Mouse (Mus musculus): Measurements from ENCODE around the gene Nrp2. TPM values are rescaled to one million over a fixed set of nuclear protein-coding genes. Genes with fewer than 3 reads are reported as not detected.

The Nrp2 gene
- polyA plus RNA-seq, 1 experiment: 17.1 TPM

DNA sequence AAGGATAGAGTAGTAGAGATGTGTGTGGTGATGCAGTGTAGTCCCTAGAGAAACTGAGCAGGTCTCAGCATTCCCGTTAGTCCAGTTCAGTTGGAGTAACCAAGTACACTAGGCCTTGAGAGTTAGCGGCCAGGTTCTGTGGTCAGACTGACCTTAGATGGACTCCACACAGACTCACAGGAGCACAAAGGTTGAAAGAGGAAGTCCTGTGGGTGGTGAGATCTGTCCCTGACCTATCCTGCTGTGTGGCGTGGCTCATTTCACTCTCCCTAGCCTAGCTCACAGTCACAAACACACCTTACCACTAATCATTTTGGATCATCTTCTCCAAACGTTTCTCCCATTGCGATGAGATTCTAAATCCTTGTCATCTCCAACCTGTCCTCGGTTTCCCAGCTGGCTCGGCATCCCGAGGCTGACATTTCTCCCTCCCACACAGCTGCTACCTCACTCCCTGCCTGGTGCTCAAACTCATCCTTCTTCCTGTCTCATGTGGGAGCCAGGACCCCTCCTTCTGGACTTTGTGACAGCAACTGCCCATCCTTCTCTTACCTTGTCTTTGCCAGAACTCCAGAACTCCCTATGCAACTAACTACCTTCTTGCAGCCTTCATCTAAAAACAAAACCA is 106.6 kb downstream of the Nrp2 start:
- H3K27ac ChIP-seq (ENCODE audit: insufficient read depth, low read depth, low read length): no peak overlapping the region
- TF ChIP-seq POLR2A (IDR thresholded peaks at IDR 0.05; ENCODE audit: low read depth, low read length): no peak
- TF ChIP-seq CTCF (conservative IDR thresholded peaks at IDR 0.05; ENCODE audit: insufficient read depth, insufficient read length, low read depth, low read length): no peak
- 71% methylated on average over 8 of the region's 8 CpGs for WGBS
- peak; percentile 40 for DNase-seq
- H3K27me3 ChIP-seq (replicated peaks; ENCODE audit: control insufficient read depth, insufficient read depth, low read length): no peaks in the 10 kb centered on the region
- no peak overlapping the region for H3K4me3 ChIP-seq (ENCODE audit: insufficient read depth, low read depth, low read length)
- H3K4me1 ChIP-seq (ENCODE audit: control insufficient read depth, insufficient read depth, low read length): no peaks in the 10 kb centered on the region
- no peaks in the 10 kb centered on the region for H3K36me3 ChIP-seq (ENCODE audit: control insufficient read depth, insufficient read depth, low read length)

DNA sequence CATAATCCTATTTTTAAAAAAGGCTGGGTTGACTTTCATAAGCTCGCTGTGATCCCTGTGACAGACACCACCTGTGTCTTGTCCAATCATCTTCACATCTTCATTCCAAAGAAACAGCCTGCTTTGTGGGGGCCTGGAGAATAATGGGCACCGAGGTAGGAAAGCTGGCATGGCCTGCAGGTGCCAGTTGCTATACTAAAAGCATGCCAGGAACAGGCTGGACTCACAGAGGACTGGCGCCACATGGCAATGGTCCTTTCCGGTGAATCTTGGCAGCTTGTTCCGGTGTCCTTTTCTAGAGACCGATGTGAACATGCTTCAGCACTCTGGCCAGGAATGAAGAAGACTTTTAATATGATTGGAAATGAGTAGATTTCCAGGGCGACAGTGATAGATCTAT is 108.1 kb downstream of the Nrp2 start:
- 69% methylated on average over 7 of the region's 7 CpGs for WGBS
- TF ChIP-seq CTCF (conservative IDR thresholded peaks at IDR 0.05; ENCODE audit: insufficient read depth, insufficient read length, low read depth, low read length): no peak
- no peak for TF ChIP-seq POLR2A (IDR thresholded peaks at IDR 0.05; ENCODE audit: low read depth, low read length)

DNA sequence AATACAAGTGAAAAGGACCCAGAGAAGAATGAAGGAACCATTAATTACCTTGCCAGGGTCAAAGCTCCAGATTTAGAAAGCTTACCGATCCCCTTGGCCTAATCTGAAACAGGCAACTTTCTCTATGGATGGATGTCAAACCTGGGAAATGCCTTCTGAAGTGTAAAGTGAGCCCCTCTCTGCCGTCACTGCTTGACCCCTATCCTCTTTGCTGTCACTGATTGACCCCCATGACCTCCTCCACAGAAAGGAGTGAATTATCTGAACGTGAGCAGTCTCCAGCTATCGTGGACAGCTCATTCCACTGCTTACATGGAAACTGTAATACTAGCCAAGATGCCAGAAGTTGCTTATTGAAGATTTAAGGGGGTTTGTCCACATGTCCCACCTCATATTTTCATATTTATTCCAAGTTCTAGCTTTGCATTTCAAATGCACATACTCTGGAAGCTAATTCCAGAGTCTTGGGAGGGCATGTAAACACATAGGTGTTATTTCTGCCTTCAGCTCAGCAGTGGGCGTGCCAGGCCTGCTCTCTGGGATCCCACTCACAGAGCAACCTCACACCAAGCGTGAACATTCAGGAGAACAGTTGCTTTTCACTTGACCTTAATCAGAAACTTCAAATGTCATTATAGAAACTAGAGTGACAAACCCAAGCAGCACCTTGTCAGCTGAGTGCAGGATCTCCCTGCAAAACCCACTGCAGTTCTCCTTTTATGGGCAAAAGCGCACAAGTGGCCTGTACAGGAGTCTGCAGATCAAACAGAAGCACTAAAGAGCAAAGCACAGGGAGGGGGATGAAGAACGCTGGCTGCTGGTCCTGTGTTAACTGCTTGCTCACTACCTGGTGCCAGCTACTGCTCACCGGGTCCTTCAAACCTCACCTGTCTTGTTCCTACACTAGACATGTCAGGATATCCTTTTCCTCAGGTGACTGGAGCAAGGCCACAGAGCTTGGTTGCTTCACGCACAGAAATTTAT is 109.9 kb downstream of the Nrp2 start:
- WGBS: 75% methylated on average over 10 of the region's 10 CpGs
- DNase-seq: no peak
- no peak for TF ChIP-seq POLR2A (IDR thresholded peaks at IDR 0.05; ENCODE audit: low read depth, low read length)
- TF ChIP-seq CTCF (conservative IDR thresholded peaks at IDR 0.05; ENCODE audit: insufficient read depth, insufficient read length, low read depth, low read length): no peak

More for the DNA sequence above, 108.1 kb downstream of the Nrp2 start:
- H3K4me3 ChIP-seq (ENCODE audit: insufficient read depth, low read depth, low read length): no peak overlapping the region
- no peak overlapping the region for H3K27ac ChIP-seq (ENCODE audit: insufficient read depth, low read depth, low read length)
- H3K36me3 ChIP-seq (ENCODE audit: control insufficient read depth, insufficient read depth, low read length): no peaks in the 10 kb centered on the region
- no peaks in the 10 kb centered on the region for H3K4me1 ChIP-seq (ENCODE audit: control insufficient read depth, insufficient read depth, low read length)
- DNase-seq: peak; percentile 54
- no peaks in the 10 kb centered on the region for H3K27me3 ChIP-seq (replicated peaks; ENCODE audit: control insufficient read depth, insufficient read depth, low read length)

DNA sequence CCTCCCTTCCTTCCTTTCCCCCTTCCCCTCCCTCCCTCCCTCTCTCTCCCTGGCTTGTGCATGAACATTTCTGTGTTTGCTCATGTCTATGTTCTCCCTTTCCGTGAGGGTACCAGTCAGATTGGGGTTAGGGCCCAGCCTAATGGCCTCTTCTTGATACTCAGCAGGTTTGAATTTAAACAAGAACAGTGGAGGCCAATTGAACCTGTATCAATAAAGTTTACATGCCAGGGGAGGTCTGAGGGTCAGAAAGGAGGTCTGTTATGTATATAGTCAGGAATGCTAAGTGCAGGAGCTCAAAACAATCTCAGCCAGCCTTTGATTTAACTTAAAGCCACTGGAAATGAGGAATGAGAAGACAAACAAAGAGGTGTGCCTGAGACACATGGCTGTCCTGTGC is 110.9 kb downstream of the Nrp2 start:
- Histone ChIP-seq H3K4me1 (ENCODE audit: control insufficient read depth, insufficient read depth, low read length) (peaks cover 5% of the 10 kb centered on the region; the same call in 1 of the 2 replicates), H3K4me3 (ENCODE audit: insufficient read depth, low read depth, low read length) (no peak overlapping the region), H3K27me3 (replicated peaks; ENCODE audit: control insufficient read depth, insufficient read depth, low read length) (no peaks in the 10 kb centered on the region), H3K36me3 (ENCODE audit: control insufficient read depth, insufficient read depth, low read length) (no peaks in the 10 kb centered on the region), H3K27ac (ENCODE audit: insufficient read depth, low read depth, low read length) (no peak overlapping the region)
- no peak for DNase-seq
- WGBS: 90% methylated on average over 1 of the region's 1 CpGs
- TF ChIP-seq POLR2A (IDR thresholded peaks at IDR 0.05; ENCODE audit: low read depth, low read length): no peak
- TF ChIP-seq CTCF (conservative IDR thresholded peaks at IDR 0.05; ENCODE audit: insufficient read depth, insufficient read length, low read depth, low read length): no peak

More for the DNA sequence above, 109.9 kb downstream of the Nrp2 start:
- no peak overlapping the region for H3K4me3 ChIP-seq (ENCODE audit: insufficient read depth, low read depth, low read length)
- H3K36me3 ChIP-seq (ENCODE audit: control insufficient read depth, insufficient read depth, low read length): no peaks in the 10 kb centered on the region
- H3K4me1 ChIP-seq (ENCODE audit: control insufficient read depth, insufficient read depth, low read length): peaks cover 5% of the 10 kb centered on the region; the same call in 1 of the 2 replicates
- H3K27me3 ChIP-seq (replicated peaks; ENCODE audit: control insufficient read depth, insufficient read depth, low read length): no peaks in the 10 kb centered on the region
- H3K27ac ChIP-seq (ENCODE audit: insufficient read depth, low read depth, low read length): no peak overlapping the region

DNA sequence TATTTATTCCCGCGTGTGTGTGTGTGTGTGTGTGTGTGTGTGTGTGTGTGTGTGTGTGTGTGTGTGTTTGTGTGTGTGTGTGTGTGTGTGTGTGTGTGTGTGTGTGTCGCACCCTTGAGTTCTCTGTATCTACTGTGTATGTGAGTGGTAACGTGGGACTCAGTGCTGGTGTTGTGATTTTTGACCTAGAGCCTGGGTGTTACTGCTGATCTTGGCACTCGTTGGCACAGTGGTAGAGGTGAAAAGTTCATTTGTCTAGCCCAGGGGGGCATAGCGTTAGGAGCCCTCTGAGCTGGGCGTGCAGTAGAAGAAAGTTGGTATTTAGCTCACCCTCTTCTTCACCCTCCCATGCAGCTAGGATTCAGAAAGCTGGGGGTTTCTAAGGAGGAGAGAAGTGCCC is 114.5 kb downstream of the Nrp2 start:
- Histone ChIP-seq H3K4me3 (ENCODE audit: insufficient read depth, low read depth, low read length) (no peak overlapping the region), H3K27ac (ENCODE audit: insufficient read depth, low read depth, low read length) (no peak overlapping the region), H3K4me1 (ENCODE audit: control insufficient read depth, insufficient read depth, low read length) (peaks cover 6% of the 10 kb centered on the region), H3K27me3 (replicated peaks; ENCODE audit: control insufficient read depth, insufficient read depth, low read length) (no peaks in the 10 kb centered on the region), H3K36me3 (ENCODE audit: control insufficient read depth, insufficient read depth, low read length) (no peaks in the 10 kb centered on the region)
- DNase-seq: peak; percentile 33
- WGBS: 58% methylated on average over 7 of the region's 7 CpGs
- no peak for TF ChIP-seq CTCF (conservative IDR thresholded peaks at IDR 0.05; ENCODE audit: insufficient read depth, insufficient read length, low read depth, low read length)
- TF ChIP-seq POLR2A (IDR thresholded peaks at IDR 0.05; ENCODE audit: low read depth, low read length): no peak

DNA sequence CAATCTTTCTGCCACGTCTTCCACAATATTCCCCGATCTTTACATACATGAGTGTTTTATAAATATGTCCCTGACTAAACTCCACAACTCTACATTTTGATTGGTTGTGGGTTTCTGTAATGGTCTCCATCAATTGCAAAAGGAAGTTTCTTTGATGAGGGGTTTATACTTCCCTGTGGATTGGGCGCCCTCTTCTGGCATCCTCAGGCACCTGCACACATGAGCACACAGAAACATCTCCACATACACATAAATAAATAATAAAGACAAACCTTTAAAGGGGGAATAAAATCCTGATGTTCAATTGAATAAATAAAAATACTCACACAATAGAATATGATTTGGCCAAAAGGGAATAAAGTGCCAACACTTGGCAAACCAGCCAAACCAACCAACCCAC is 117.1 kb downstream of the Nrp2 start:
- DNase-seq: no peak

More for the DNA sequence above, 117.1 kb downstream of the Nrp2 start:
- 91% methylated on average over 3 of the region's 3 CpGs for WGBS
- no peaks in the 10 kb centered on the region for H3K27me3 ChIP-seq (replicated peaks; ENCODE audit: control insufficient read depth, insufficient read depth, low read length)
- no peak overlapping the region for H3K4me3 ChIP-seq (ENCODE audit: insufficient read depth, low read depth, low read length)
- peaks cover 13% of the 10 kb centered on the region for H3K4me1 ChIP-seq (ENCODE audit: control insufficient read depth, insufficient read depth, low read length)
- no peak overlapping the region for H3K27ac ChIP-seq (ENCODE audit: insufficient read depth, low read depth, low read length)
- TF ChIP-seq CTCF (conservative IDR thresholded peaks at IDR 0.05; ENCODE audit: insufficient read depth, insufficient read length, low read depth, low read length) (peak; percentile 48; the same call in 1 of the 2 replicates), POLR2A (IDR thresholded peaks at IDR 0.05; ENCODE audit: low read depth, low read length) (no peak)
- H3K36me3 ChIP-seq (ENCODE audit: control insufficient read depth, insufficient read depth, low read length): no peaks in the 10 kb centered on the region

Data from kidney, adult 2 months (tissue).